Mouse (Mus musculus) brain, embryonic 14.5 days (tissue): ENCODE results near the gene Olfr287.

Experiments used
- CTCF ChIP-seq: fragments of 200-500 bp; IDR thresholded peaks from 2 replicates; pipeline ENCODE4 v1.5.1; 2012; ENCODE audit warnings: inconsistent platforms, mild to moderate bottlenecking, moderate library complexity, borderline replicate concordance; ENCODE audit not compliant: insufficient read depth, insufficient read length; ENCODE audit errors: extremely low read depth
- POLR2A ChIP-seq: fragments of 200-500 bp; IDR thresholded peaks from 2 replicates; pipeline ENCODE4 v1.6.1; 2012; ENCODE audit warnings: mild to moderate bottlenecking, inconsistent platforms, borderline replicate concordance; ENCODE audit not compliant: poor library complexity, insufficient read depth, insufficient read length, severe bottlenecking; ENCODE audit errors: extremely low read depth

DNA sequence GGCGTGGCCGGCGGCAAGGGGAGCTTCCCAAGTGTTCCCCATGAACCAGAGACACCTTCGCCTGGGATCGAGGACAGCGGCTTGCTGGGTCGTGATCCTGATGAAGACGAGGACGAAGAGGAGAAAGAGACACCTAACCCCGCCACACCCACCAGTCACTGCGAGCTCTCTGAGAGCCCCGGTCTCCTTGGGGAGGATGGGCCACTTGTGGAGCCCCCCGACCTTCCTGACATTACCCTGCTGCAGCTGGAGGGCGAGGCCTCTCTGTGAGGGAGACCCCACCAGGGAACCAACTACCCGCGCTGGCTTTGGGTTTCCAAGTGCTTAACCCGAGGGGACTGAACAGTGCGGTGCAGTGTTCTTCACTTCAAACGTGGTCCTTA lies 52.2 kb downstream of the Olfr287 start:
- TF ChIP-seq POLR2A (no peak), CTCF (no peak)
